Mouse (Mus musculus) erythroblast, embryonic 14.5 days (primary cell): Measurements from ENCODE around the gene Twf1.

ENCODE experiments used
- GATA1 ChIP-seq: IDR thresholded peaks from 2 replicates; pipeline ENCODE4 v1.6.1; 2012; ENCODE audit warnings: low read length, inconsistent platforms, mixed read lengths
- TAL1 ChIP-seq: IDR thresholded peaks from 3 replicates; pipeline ENCODE4 v1.6.1; 2012; ENCODE audit warnings: low read length, inconsistent platforms, mixed read lengths

- TF ChIP-seq TAL1 (no peak), GATA1 (no peak)
Measured at GRCm38 (mm10) chr15:94638207-94638606, 48.5 kb upstream of the Twf1 start.
